Mouse (Mus musculus): ENCODE measurements around the gene Abcd4.

The Abcd4 gene

DNA sequence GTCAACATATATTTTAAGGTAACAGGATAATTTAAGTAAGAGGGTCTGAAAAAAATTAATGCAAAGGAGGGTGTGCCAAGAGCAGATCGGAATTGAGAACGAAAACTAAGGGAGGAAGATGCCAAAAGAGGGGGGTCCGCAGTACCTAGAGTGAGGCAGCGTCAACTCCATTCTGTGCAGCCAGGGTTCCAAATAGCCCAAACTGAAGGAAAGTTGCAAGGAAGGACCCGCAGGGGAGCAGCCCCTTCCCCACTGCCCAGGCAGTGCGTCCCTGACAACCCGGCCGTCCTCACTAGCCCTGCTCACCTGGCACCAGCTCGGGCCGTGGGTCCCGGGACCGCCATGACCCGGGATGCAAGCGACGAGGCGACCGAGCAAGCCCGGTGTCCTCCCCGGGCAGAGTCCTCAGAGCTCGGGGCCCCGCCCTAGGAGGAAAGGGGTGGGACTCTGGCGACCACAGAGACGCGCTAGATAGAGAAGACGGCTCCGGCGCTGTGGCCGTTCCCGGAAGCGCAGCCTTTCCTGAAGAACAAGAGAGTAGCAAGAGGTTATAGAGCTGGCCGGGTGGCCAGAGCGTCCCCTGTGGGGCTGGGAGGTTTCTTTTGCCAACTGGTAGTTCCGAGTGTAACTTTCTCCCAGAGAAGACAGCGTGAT is at the start of gene Abcd4:
Abcd4 (minus strand) TSS at position 437 of the 654 bp plus-strand sequence.
- DNase-seq, result peak; percentile 100

DNA sequence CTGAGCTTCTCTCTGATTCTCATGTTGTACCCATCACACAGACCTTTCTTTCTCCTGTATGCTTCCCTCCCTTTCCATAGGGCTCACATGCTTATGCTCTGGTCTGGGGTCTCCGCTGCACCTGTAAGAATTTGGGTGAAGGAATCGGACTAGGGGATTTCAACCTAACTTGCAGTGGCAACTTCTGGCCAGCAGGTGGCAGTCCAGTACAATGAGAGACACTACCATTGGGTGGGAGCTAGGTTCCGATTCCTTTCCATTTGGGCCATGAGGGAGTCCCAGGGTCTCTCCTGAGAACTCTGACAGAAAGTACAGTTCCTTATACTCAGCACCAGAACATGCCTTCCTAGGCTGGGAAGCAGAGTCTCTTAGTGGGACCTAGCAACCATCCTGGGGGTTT is 36.7 kb upstream of the Abcd4 start:
- DNase-seq, result peak; percentile 89

DNA sequence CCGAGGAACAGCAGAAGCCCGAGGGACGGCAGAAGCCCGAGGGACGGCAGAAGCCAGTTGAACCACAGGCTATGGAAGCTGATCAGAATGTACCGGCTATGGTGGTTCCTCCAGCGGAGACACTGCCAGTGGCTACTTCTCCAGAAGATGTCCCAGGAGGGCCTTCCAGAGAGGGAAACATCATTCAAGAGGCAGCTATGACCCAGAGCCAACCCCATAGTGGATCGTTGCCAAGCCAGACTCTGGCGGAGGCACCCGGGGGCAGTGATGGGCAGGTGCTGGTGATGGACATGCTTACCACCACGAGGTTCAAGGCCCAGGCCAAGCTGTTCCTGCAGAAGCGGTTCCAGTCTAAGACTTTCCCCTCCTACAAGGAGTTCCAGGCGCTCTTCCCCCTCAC is 33.0 kb upstream of the Abcd4 start:
- DNase-seq, result no peak

- no peak for DNase-seq
Measured at GRCm38 (mm10) chr12:84640654-84641053, 23.4 kb upstream of the Abcd4 start, which contains the start of gene Vrtn. Gene Vrtn, plus strand, starts transcription at chr12:84641019.

DNA sequence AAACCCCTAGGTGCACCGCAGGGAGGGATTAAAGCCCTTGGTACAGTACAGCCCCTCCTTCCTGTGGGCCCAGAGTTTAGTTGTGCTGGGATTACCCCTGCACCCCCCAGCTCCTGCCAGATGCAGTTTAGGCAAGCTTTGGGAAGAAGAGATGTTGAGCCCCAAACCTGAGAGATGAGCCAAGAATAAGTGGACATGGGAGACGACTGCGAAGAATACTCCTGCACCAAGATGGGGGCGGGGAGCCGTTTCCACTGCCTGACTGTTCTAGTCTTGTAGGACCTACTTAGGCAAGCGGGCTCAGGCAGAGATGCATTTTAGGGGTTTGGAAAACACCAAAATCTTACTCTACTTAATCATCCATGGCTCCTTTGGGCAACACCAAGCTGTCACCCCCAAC is 23.0 kb upstream of the Abcd4 start:
- DNase-seq, result no peak

DNA sequence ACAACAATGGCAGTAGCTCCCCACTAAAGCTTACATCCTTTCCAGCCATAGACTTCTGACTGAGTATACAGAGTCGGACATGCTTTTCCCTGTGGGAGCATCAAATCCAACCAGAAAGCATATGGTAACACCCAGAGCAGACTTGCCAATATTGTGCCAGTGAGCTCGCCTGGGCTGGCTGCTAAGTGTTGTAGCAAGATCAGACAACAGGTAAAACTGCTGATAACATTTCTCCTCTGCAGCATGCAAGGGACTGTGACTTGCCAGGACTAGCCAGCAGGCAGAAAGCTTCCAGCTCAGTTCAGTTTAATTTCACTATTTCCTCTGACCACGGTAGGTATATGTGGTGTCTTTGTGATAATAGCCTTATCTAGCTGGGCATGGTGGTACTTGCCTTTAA is 14.7 kb upstream of the Abcd4 start:
- no peak for DNase-seq

DNA sequence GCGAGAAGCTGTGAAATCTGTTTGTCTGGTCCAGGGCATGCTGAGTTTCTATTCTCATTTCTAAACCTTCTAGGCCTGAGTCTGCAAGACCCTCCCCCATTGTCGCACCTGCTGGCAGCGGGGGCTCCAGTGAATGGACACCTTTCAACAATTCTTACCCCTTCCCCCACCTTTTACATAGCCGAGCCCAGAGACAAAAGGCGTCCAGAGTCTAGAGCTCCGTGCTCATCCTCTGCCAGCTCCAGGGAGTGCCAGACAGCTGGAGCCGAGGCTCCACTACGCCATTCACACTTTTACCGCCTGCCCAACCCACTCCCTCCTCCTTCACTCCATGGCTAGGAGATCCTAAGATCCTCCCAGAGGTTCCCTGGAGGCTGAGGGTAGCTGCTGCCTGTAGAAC is 7.9 kb upstream of the Abcd4 start:
- no peak for DNase-seq

- DNase-seq, result no peak
Measured at GRCm38 (mm10) chr12:84624601-84625000, 7.4 kb upstream of the Abcd4 start.

DNA sequence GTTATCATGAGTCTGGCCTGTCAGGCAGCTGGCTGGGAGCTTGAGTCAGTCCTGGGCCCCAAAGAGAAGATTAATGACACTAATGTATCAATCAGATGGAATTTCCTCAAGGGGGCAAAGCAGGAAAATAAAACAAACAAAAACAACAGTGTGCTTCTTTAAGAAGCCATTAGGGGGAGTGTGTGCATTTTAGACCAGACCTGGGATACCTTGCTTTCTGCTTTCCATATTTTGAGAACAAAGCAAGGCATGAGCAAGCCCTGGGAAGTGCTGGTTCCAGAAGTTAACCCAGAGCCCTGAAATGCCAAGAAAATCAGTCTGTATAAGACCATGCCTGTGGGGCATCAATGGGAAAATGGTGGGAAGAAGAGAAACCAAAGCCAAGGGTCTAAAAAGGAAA is 3.8 kb upstream of the Abcd4 start:
- no peak for DNase-seq

- no peak for DNase-seq
Measured at GRCm38 (mm10) chr12:84617663-84618062, 450 bp upstream of the Abcd4 start.

DNA sequence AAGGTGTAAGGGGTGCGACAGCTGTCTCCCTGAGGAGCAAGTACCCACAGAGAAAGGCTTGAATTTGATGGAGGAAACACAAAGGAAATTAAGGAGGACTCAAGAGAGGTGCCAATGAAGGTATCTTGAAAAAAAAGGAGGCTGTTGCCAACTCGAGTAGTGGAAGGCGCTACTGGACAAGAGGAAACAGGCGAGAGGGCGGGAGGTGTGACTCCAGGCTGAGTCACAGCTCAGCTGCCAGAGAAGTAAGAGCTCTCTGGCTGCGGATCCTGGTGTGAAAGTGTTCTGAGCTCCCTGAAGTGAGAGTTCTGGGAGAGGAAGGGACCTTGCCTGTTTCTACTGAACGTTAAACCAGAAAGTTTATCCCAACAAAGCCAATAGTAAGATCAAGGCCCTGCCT is 2.7 kb downstream of the Abcd4 start:
- DNase-seq, result no peak

DNA sequence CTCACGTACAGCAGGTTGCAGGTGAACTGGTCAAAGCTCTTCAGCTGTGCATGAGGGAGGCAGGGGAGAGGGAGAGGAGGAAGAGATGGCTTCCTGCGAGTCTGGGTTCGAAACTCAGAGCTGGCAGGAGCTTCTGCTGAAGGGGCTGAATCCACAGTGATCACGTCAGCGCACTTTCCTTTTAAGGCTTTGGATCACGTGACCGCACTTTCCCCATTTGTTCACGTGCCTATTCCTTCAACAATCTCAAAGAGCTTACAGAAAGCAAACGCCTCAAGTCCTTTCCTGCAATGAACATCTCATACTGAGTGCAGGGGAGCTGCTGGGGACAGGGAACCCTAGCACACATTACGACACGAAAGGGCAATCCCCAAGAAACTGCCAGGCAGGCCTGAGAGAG is 3.2 kb downstream of the Abcd4 start:
- no peak for DNase-seq

- no peak for DNase-seq
Measured at GRCm38 (mm10) chr12:84612518-84612917, 4.7 kb downstream of the Abcd4 start.

DNA sequence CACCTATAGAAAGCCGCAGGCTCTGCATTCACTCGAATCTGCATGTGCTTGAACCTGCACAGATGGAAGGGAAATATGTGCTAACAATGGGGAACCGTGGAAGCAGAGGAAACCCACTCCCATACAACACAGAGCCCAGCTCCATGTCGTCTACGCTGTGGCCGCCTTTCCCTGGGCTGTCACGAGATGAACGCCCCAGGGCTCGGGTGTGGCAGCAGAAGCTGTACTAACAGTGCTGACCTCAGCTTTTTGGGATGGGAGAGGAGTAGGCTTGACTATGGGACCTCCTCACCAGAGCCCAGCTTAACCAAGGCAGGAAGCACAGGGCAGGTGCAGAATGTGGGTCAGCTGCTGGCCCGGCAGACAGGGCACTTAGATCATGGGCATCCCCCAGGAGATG is 5.5 kb downstream of the Abcd4 start:
- no peak for DNase-seq

- no peak for DNase-seq
Measured at GRCm38 (mm10) chr12:84605860-84606259, 11.4 kb downstream of the Abcd4 start.

GRCm38 (mm10) chr12:84604001-84604400 is 13.2 kb downstream of the Abcd4 start:
- no peak for DNase-seq

- no peak for DNase-seq
Measured at GRCm38 (mm10) chr12:84598324-84598723, 18.9 kb downstream of the Abcd4 start.

DNA sequence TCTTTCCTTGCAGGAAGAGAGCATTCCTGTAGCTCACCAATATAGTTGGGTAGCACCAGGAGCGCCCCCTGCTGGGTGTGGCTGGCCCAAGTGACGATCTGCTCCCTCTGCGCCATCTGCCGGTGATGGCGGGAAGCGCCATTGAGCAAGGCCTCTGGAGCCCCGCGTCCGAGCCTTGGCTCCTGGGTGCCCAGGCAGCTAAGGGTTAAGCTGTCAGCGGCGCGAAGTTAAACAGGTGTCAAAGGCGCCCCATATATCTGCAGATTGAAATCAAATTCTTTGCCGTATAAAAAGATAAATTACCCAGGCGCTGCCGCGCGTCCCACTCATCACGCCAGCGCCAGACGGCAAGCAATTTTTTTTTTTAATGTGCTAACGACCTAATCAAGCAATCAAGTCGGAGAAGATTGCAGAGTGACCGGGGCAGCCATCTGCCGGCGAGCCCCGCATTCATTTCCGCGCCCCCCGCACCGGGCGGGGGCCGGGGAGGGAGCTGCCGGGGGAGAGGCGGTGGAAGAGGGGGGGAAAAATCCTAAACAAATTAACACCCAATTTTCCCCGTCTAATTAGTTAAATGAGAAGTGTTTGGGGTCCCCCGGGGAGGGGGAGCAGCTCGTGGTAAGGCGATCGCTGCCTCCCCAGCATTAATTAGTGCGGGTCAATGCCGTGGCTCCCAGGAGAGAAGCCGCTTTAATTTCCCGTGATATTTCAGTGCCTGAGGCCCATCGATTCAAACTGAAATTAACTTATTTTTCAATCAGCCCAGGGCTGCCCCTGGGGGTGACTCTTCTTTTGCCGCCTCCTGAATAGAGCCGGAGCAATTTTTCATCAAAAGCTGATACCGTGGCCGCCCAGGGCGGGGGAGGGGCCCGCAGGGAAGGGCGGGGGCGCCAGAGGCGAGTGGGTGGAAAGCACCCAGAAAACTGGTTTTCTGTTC is 27.1 kb downstream of the Abcd4 start:
- peak; percentile 95 for DNase-seq

DNA sequence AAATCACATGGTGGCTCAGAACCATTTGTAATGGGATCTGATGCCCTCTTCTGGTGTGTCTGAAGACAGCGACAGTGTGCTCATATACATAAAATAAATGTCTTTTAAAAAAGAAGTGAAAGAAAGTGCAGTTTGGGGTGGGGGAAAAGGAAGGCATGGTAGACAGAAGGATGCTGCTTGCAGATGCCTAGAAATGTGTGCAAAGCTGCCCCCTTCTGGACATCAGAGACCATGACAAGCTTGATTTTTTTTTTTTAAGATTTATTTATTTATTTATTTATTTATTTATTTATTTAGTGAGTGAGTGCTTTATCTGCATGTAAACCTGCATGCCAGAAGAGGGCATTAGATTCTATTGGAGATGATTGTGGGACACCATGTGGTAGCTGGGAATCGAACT is 35.9 kb downstream of the Abcd4 start:
- no peak for DNase-seq

GRCm38 (mm10) chr12:84578440-84578770 is 38.8 kb downstream of the Abcd4 start:
- no peak for DNase-seq

DNA sequence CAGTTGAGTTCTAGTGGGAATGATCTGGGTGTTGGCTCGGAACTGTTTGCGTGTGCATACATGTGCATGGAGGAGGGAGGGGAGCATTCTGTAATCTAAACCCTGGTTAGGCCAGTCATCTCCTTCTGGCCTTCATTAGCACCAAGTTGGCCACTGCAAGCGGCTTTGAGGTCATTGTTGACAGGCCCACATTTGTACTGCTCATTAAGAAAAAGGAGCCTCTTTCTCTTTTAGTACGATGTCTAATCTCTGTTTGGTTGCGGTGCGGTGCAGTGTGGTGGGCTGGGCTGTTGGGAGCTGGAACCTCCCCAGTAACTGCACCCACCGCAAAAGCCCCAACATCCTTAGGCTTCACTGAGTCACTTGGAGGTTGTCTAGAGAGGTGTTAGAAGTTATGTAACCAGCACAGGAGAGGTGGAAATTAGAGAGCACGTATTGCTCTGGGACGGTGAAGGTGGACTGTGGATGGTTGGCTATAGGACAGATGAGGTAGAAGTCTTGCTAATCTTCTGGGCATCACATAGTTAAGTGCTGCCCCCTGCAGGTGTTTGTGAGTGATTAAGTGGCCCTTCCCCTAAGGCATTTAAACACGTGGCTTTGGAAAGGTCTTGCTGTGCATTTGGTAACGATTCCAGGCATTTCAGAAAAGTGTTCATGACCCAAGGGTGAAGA is 39.3 kb downstream of the Abcd4 start:
- no peak for DNase-seq

- no peak for DNase-seq
Measured at GRCm38 (mm10) chr12:84573094-84573493, 44.1 kb downstream of the Abcd4 start.

GRCm38 (mm10) chr12:84572341-84572720 is 44.9 kb downstream of the Abcd4 start:
- no peak for DNase-seq
